Mouse (Mus musculus) adipose tissue, adult 10 weeks (tissue): ENCODE measurements around the gene Eif3g. TPM values are rescaled to one million over a fixed set of nuclear protein-coding genes. Genes with fewer than 3 reads are reported as not detected.

ENCODE experiments used
- polyA plus RNA-seq: library from polyadenylated mRNA; stranded (reverse); fragments of 350-450 nt; fragmentation: Illumina TruSeq; extraction: RNeasy Lipid Tissue Mini Kit (QIAGEN cat#74804); gene quantifications from one replicate; pipeline ENCODE4 v1.2.3, GENCODE M21; 2014; ENCODE audit warnings: low read depth, low replicate concordance

The Eif3g gene
- polyA plus RNA-seq = 137 TPM

GRCm38 (mm10) chr9:20898511-20899073 is at the start of gene Eif3g:
Gene Eif3g, minus strand, starts transcription at chr9:20898623.

GRCm38 (mm10) chr9:20887704-20888385 is 10.6 kb downstream of the Eif3g start, which contains the start of gene Ppan:
Gene Ppan, plus strand, starts transcription at chr9:20888175.

GRCm38 (mm10) chr9:20879097-20879792 is 19.2 kb downstream of the Eif3g start, which contains the start of gene Angptl6:
Gene Angptl6, minus strand, starts transcription at chr9:20879727.

GRCm38 (mm10) chr9:20868448-20869001 is 29.9 kb downstream of the Eif3g start, which contains the start of gene A230050P20Rik:
Gene A230050P20Rik, plus strand, starts transcription at chr9:20868642.

Other genes starting within 250 kb of the Eif3g start
- gene Pin1, start 246.5 kb downstream of the Eif3g start, polyA plus RNA-seq = 14.3 TPM
- 2.6 TPM for gene Olfm2, start 152.3 kb downstream of the Eif3g start, polyA plus RNA-seq
- gene Col5a3, start 83.6 kb downstream of the Eif3g start, polyA plus RNA-seq = 72.1 TPM
- gene Rdh8, start 80.1 kb downstream of the Eif3g start, polyA plus RNA-seq = not detected
- 49.7 TPM for gene A230050P20Rik, start 30.0 kb downstream of the Eif3g start, polyA plus RNA-seq
- gene Angptl6, start 18.9 kb downstream of the Eif3g start, polyA plus RNA-seq = 2.5 TPM
- 19.4 TPM for gene Ppan, start 10.4 kb downstream of the Eif3g start, polyA plus RNA-seq
- gene Dnmt1, start 61.3 kb upstream of the Eif3g start, polyA plus RNA-seq = 16.9 TPM
- 2.8 TPM for gene S1pr2, start 78.2 kb upstream of the Eif3g start, polyA plus RNA-seq
- gene Mrpl4, start 104.1 kb upstream of the Eif3g start, polyA plus RNA-seq = 49.4 TPM
- gene Icam1, start 117.4 kb upstream of the Eif3g start, polyA plus RNA-seq = 14.0 TPM
- gene Icam4, start 130.8 kb upstream of the Eif3g start, polyA plus RNA-seq = 0.32 TPM
- gene Icam5, start 133.4 kb upstream of the Eif3g start, polyA plus RNA-seq = not detected
- gene Zglp1, start 168.5 kb upstream of the Eif3g start, polyA plus RNA-seq = not detected
- gene Gm49373, start 174.5 kb upstream of the Eif3g start, polyA plus RNA-seq = not detected
- gene Fdx1l, start 175.0 kb upstream of the Eif3g start, polyA plus RNA-seq = 38.2 TPM
- 1.4 TPM for gene Gm38431, start 193.4 kb upstream of the Eif3g start, polyA plus RNA-seq
- gene Raver1, start 193.4 kb upstream of the Eif3g start, polyA plus RNA-seq = 32.1 TPM
- 17.2 TPM for gene Tyk2, start 232.6 kb upstream of the Eif3g start, polyA plus RNA-seq